Mouse (Mus musculus) adrenal gland, postnatal 25 days (tissue): ENCODE data around the gene Cldn16. TPM values are rescaled to one million over a fixed set of nuclear protein-coding genes. Genes with fewer than 3 reads are reported as not detected.

Source experiments
- total RNA-seq: library from RNA; stranded (reverse); gene quantifications from 2 replicates; pipeline ENCODE4 v1.2.3, GENCODE M21; 2021

Gene Cldn16
- total RNA-seq, 1 experiment from 2014 or later = not detected

Other genes with a start within 250 kb of the Cldn16 start
- 5.2 and 8.0 TPM in 2 replicates for gene Cldn1, start 91.3 kb upstream of the Cldn16 start, total RNA-seq
- gene Tmem207, start 63.6 kb downstream of the Cldn16 start, total RNA-seq = 0.30 TPM in 1 of 2 replicates, not detected in the other
- 11.6 and 16.9 TPM in 2 replicates for gene Il1rap, start 118.6 kb downstream of the Cldn16 start, total RNA-seq